Mouse (Mus musculus) testis, adult 2 months (tissue): ENCODE measurements around the gene Slc26a10. TPM values are rescaled to one million over a fixed set of nuclear protein-coding genes. Genes with fewer than 3 reads are reported as not detected.

Experiments
- H3K27ac ChIP-seq: fragments of 200-500 bp; 2 replicates; pipeline ENCODE4 v1.5.1; 2012; ENCODE audit warnings: low read depth, low read length; ENCODE audit not compliant: control insufficient read depth, insufficient read depth
- H3K27me3 ChIP-seq: fragments of 200-500 bp; 2 replicates; pipeline ENCODE4 v1.6.1; 2012; ENCODE audit warnings: mild to moderate bottlenecking, low read length, moderate library complexity; ENCODE audit not compliant: control insufficient read depth, insufficient read depth
- H3K36me3 ChIP-seq: fragments of 200-500 bp; 2 replicates; pipeline ENCODE4 v1.6.1; 2012; ENCODE audit warnings: mild to moderate bottlenecking, low read length; ENCODE audit not compliant: control insufficient read depth, insufficient read depth
- H3K4me1 ChIP-seq: fragments of 200-500 bp; 2 replicates; pipeline ENCODE4 v1.6.1; 2012; ENCODE audit warnings: low read length; ENCODE audit not compliant: control insufficient read depth, insufficient read depth
- H3K4me3 ChIP-seq: fragments of 200-500 bp; 2 replicates; pipeline ENCODE4 v1.5.1; 2012; ENCODE audit warnings: low read depth, mild to moderate bottlenecking, low read length, moderate library complexity, mixed read lengths; ENCODE audit not compliant: control insufficient read depth
- CTCF ChIP-seq: fragments of 200-500 bp; IDR thresholded peaks from 2 replicates; pipeline ENCODE4 v1.5.1; 2012; ENCODE audit warnings: low read depth, mild to moderate bottlenecking, inconsistent platforms, low read length, moderate library complexity; ENCODE audit not compliant: control insufficient read depth, insufficient read depth, insufficient replicate concordance
- POLR2A ChIP-seq: fragments of 200-500 bp; IDR thresholded peaks from 2 replicates; pipeline ENCODE4 v1.6.1; 2012; ENCODE audit warnings: low read depth, mild to moderate bottlenecking, inconsistent platforms, low read length, moderate library complexity; ENCODE audit not compliant: control insufficient read depth
- polyA plus RNA-seq: library from polyadenylated mRNA; depleted of rRNA; stranded (reverse); fragments of >200 nt; gene quantifications from 2 replicates; pipeline ENCODE4 v1.2.3, GENCODE M21; 2012

The Slc26a10 gene
- polyA plus RNA-seq, 1 experiment = 11.5 TPM

- TF ChIP-seq CTCF (no peak), POLR2A (no peak)
- no peaks in the 10 kb centered on the region; the same call in 1 of the 2 replicates for H3K27me3 ChIP-seq
- H3K27ac ChIP-seq = no peak overlapping the region
- no peaks in the 10 kb centered on the region for H3K36me3 ChIP-seq
- no peak overlapping the region for H3K4me3 ChIP-seq
- peaks cover 26% of the 10 kb centered on the region for H3K4me1 ChIP-seq
Measured at GRCm38 (mm10) chr10:127174170-127174569, 6.3 kb downstream of the Slc26a10 start.

- Histone ChIP-seq H3K27ac (no peak overlapping the region), H3K4me1 (peaks cover 19% of the 10 kb centered on the region), H3K36me3 (no peaks in the 10 kb centered on the region), H3K4me3 (no peak overlapping the region), H3K27me3 (no peaks in the 10 kb centered on the region; the same call in 1 of the 2 replicates)
- TF ChIP-seq POLR2A (no peak), CTCF (no peak)
Measured at GRCm38 (mm10) chr10:127173148-127174065, 7.0 kb downstream of the Slc26a10 start.

- Histone ChIP-seq H3K27me3 (no peaks in the 10 kb centered on the region), H3K27ac (no peak overlapping the region), H3K4me3 (no peak overlapping the region), H3K36me3 (no peaks in the 10 kb centered on the region), H3K4me1 (peaks cover 12% of the 10 kb centered on the region)
- no peak for TF ChIP-seq CTCF
- TF ChIP-seq POLR2A = no peak
Measured at GRCm38 (mm10) chr10:127171631-127172200, 8.7 kb downstream of the Slc26a10 start.

- Histone ChIP-seq H3K36me3 (no peaks in the 10 kb centered on the region), H3K27me3 (no peaks in the 10 kb centered on the region)
Measured at GRCm38 (mm10) chr10:127170837-127171272, 9.6 kb downstream of the Slc26a10 start.

GRCm38 (mm10) chr10:127170002-127170401 is 10.4 kb downstream of the Slc26a10 start:
- no peaks in the 10 kb centered on the region for H3K36me3 ChIP-seq
- H3K4me1 ChIP-seq = peaks cover 23% of the 10 kb centered on the region
- TF ChIP-seq CTCF (no peak), POLR2A (no peak)
- H3K27me3 ChIP-seq = no peaks in the 10 kb centered on the region
- H3K27ac ChIP-seq = no peak overlapping the region
- no peak overlapping the region for H3K4me3 ChIP-seq

More at GRCm38 (mm10) chr10:127170837-127171272, 9.6 kb downstream of the Slc26a10 start:
- peaks cover 20% of the 10 kb centered on the region for H3K4me1 ChIP-seq
- peak overlapping the region; percentile 57 for H3K4me3 ChIP-seq
- no peak overlapping the region for H3K27ac ChIP-seq
- TF ChIP-seq POLR2A (no peak), CTCF (peak; percentile 86)

- TF ChIP-seq POLR2A = 0 out of 2 replicates have a peak, but pooled peaks have one; percentile 20
- TF ChIP-seq CTCF = no peak
- H3K36me3 ChIP-seq = no peaks in the 10 kb centered on the region
- peak overlapping the region; percentile 5; the same call in 1 of the 2 replicates for H3K27ac ChIP-seq
- H3K27me3 ChIP-seq = no peaks in the 10 kb centered on the region
- peaks cover 23% of the 10 kb centered on the region for H3K4me1 ChIP-seq
- H3K4me3 ChIP-seq = no peak overlapping the region
Measured at GRCm38 (mm10) chr10:127167614-127168192, 12.7 kb downstream of the Slc26a10 start.
